Mouse (Mus musculus) adrenal gland (tissue): ENCODE results near the gene Col5a1.

ENCODE experiments used
- intact Hi-C: fragments of 180-260 bp; cut with DNase I; formaldehyde crosslinking; loops from one replicate; pipeline ENCODE4 v1.15.1; 2025
- long read RNA-seq, 2 experiments: library from polyadenylated mRNA; unstranded; transcript quantifications; one replicate each; pipeline ENCODE4 v2.0.0; 2020; ENCODE audit warnings: borderline replicate concordance in 1 of 2; ENCODE audit not compliant: insufficient replicate concordance in 1 of 2

The Col5a1 gene
- long read RNA-seq, experiment 1, partial matches to known transcripts = 1 of 2 reads
- long read RNA-seq, experiment 1, other reads (novel, unspliced or antisense) = 1 of 2 reads
- long read RNA-seq, experiment 2, partial matches to known transcripts = 1 of 3 reads
- long read RNA-seq, experiment 2, other reads (novel, unspliced or antisense) = 2 of 3 reads

GRCm38 (mm10) chr2:27886148-27886551 is at the start of gene Col5a1:
TSS of gene Col5a1 (plus strand) at chr2:27886425.
- intact Hi-C loops = loop anchor here (5.0 to 10.0 kb wide), 3 partner anchors 69 to 331 kb away; no protein-coding TSS in a partner anchor

- intact Hi-C loops = no loop called here
Observed at GRCm38 (mm10) chr2:27838112-27838511, 48.1 kb upstream of the Col5a1 start.

- intact Hi-C loops = no loop called here
Observed at GRCm38 (mm10) chr2:27840890-27841289, 45.3 kb upstream of the Col5a1 start.

GRCm38 (mm10) chr2:27842893-27843292 is 43.3 kb upstream of the Col5a1 start:
- intact Hi-C loops = no loop called here

GRCm38 (mm10) chr2:27844885-27845284 is 41.3 kb upstream of the Col5a1 start:
- intact Hi-C loops = no loop called here

- intact Hi-C loops = no loop called here
Observed at GRCm38 (mm10) chr2:27847001-27847400, 39.2 kb upstream of the Col5a1 start.

GRCm38 (mm10) chr2:27847851-27848435 is 38.3 kb upstream of the Col5a1 start:
- intact Hi-C loops = no loop called here

GRCm38 (mm10) chr2:27848466-27848865 is 37.8 kb upstream of the Col5a1 start:
- intact Hi-C loops = no loop called here

- intact Hi-C loops = no loop called here
Observed at GRCm38 (mm10) chr2:27858348-27858903, 27.8 kb upstream of the Col5a1 start.

GRCm38 (mm10) chr2:27861576-27862238 is 24.5 kb upstream of the Col5a1 start:
- intact Hi-C loops = no loop called here

- intact Hi-C loops = no loop called here
Observed at GRCm38 (mm10) chr2:27864491-27865365, 21.5 kb upstream of the Col5a1 start.

- intact Hi-C loops = no loop called here
Observed at GRCm38 (mm10) chr2:27870586-27870985, 15.6 kb upstream of the Col5a1 start.

- intact Hi-C loops = no loop called here
Observed at GRCm38 (mm10) chr2:27871056-27871455, 15.2 kb upstream of the Col5a1 start.

- intact Hi-C loops = no loop called here
Observed at GRCm38 (mm10) chr2:27872276-27872675, 13.9 kb upstream of the Col5a1 start.

- intact Hi-C loops = no loop called here
Observed at GRCm38 (mm10) chr2:27873030-27873429, 13.2 kb upstream of the Col5a1 start.

GRCm38 (mm10) chr2:27874596-27874995 is 11.6 kb upstream of the Col5a1 start:
- intact Hi-C loops = no loop called here

GRCm38 (mm10) chr2:27875231-27875630 is 11.0 kb upstream of the Col5a1 start:
- intact Hi-C loops = no loop called here

- intact Hi-C loops = no loop called here
Observed at GRCm38 (mm10) chr2:27875786-27876185, 10.4 kb upstream of the Col5a1 start.

GRCm38 (mm10) chr2:27876724-27877504 is 9.3 kb upstream of the Col5a1 start:
- intact Hi-C loops = no loop called here

- intact Hi-C loops = no loop called here
Observed at GRCm38 (mm10) chr2:27878066-27878465, 8.2 kb upstream of the Col5a1 start.
